ENCODE assay signal across 7 mouse cellular contexts in the genomic region with DNA sequence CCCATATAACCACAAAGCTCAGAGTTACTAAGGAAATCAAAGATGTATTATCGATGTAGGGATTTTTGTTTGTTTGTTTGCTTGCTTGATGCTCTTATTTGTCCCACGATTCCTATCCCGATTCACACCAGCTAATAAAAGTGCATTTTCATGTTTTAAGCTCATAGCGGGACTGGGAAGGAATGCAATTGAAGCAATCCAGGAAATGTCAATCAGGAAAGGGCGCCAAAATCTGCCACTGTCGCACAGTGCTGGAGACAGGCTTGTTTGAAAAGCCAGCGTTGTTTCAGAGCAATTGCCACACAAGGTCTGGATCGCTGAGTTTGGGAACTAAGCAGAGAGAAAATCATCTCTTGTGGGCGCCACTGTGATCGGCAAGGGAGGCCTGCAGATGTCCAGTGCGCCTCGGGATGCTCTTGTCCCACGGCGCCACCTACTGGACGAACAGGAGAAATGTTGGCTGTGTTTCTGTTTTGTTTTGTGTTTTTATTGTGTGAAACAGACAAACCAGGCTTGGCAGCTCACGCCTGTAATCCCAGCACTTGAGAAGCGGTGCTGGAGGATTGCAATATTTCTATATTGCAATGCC. TPM values are rescaled to one million over a fixed set of nuclear protein-coding genes. Genes with fewer than 3 reads are reported as not detected.
DNase-seq lines count a peak whose midpoint lies in the region; ATAC-seq and TF ChIP-seq lines count a peak whose summit lies in the region.

No protein-coding gene starts in this region.

- no peaks in the 10 kb centered on the region for H3K79me2 ChIP-seq in heart, adult 2 months (replicated peaks; ENCODE audit: control insufficient read depth, insufficient read depth, low read length)

- DNase-seq in adrenal gland, postnatal 14 days = peak; percentile 84
- peak; percentile 80 for DNase-seq in embryo, embryonic 9.5 days (ENCODE audit: extremely low spot score)
- peak; percentile 73 to 80 for DNase-seq in heart, adult 2 months
- peak; percentile 55 for DNase-seq in kidney, adult 9 months
- DNase-seq in spleen, adult 2 months (ENCODE audit: low read depth in 1 of 2, low spot score in 2 of 2) = peak; percentile 23 to 39

- H3K27me3 ChIP-seq in heart, adult 2 months (ENCODE audit: control insufficient read depth, insufficient read depth, low read length) = no peaks in the 10 kb centered on the region
- peaks cover 13% of the 10 kb centered on the region; the same call in 1 of the 2 replicates for H3K27me3 ChIP-seq in limb, embryonic 13.5 days
- H3K27me3 ChIP-seq in midbrain, embryonic 15.5 days (replicated peaks) = no peaks in the 10 kb centered on the region
- no peaks in the 10 kb centered on the region for H3K27me3 ChIP-seq in spleen, adult 2 months (ENCODE audit: control insufficient read depth, insufficient read depth, low read length)

- no peak overlapping the region for H3K9ac ChIP-seq in heart, adult 2 months (ENCODE audit: low read depth, low read length)
- peak overlapping the region; percentile 55 for H3K9ac ChIP-seq in limb, embryonic 13.5 days
- 0 out of 2 replicates have a peak overlapping the region, but pooled peaks have one; percentile 4 for H3K9ac ChIP-seq in midbrain, embryonic 15.5 days

- no peaks in the 10 kb centered on the region for H3K36me3 ChIP-seq in heart, adult 2 months (ENCODE audit: control insufficient read depth, insufficient read depth, low read length)
- no peaks in the 10 kb centered on the region for H3K36me3 ChIP-seq in limb, embryonic 13.5 days
- H3K36me3 ChIP-seq in midbrain, embryonic 15.5 days (replicated peaks) = no peaks in the 10 kb centered on the region
- H3K36me3 ChIP-seq in spleen, adult 2 months (ENCODE audit: control insufficient read depth, insufficient read depth, low read length) = no peaks in the 10 kb centered on the region

- peak; percentile 99; the same call in 1 of the 2 replicates for TF ChIP-seq CTCF in heart, adult 2 months (IDR thresholded peaks at IDR 0.05)
- peak; percentile 85 for TF ChIP-seq CTCF in spleen, adult 2 months (IDR thresholded peaks at IDR 0.05; ENCODE audit: extremely low read depth, insufficient read depth, insufficient read length, insufficient replicate concordance)

- H3K4me1 ChIP-seq in heart, adult 2 months (ENCODE audit: control insufficient read depth, insufficient read depth, low read length) = peaks cover 2% of the 10 kb centered on the region; the same call in 1 of the 2 replicates
- H3K4me1 ChIP-seq in limb, embryonic 13.5 days = peaks cover 33% of the 10 kb centered on the region
- H3K4me1 ChIP-seq in midbrain, embryonic 15.5 days = peaks cover 40% of the 10 kb centered on the region
- no peaks in the 10 kb centered on the region for H3K4me1 ChIP-seq in spleen, adult 2 months (ENCODE audit: control insufficient read depth, insufficient read depth, insufficient read length)

- H3K9me3 ChIP-seq in limb, embryonic 13.5 days = no peaks in the 10 kb centered on the region
- no peaks in the 10 kb centered on the region for H3K9me3 ChIP-seq in midbrain, embryonic 15.5 days

- 1% methylated on average over 17 of the region's 17 CpGs for WGBS in heart, adult 2 months
- WGBS in limb, embryonic 13.5 days = 2% methylated on average over 17 of the region's 17 CpGs
- 1% methylated on average over 17 of the region's 17 CpGs for WGBS in midbrain, embryonic 15.5 days
- WGBS in spleen, adult 2 months = 1% methylated on average over 17 of the region's 17 CpGs

- H3K4me3 ChIP-seq in heart, adult 2 months = peak overlapping the region; percentile 25; the same call in 1 of the 2 replicates
- H3K4me3 ChIP-seq in limb, embryonic 13.5 days = peak overlapping the region; percentile 40
- peak overlapping the region; percentile 22 for H3K4me3 ChIP-seq in midbrain, embryonic 15.5 days
- H3K4me3 ChIP-seq in spleen, adult 2 months (ENCODE audit: extremely low read depth, insufficient read depth, insufficient read length) = no peak overlapping the region

- TF ChIP-seq POLR2A in heart, adult 2 months (IDR thresholded peaks at IDR 0.05; ENCODE audit: insufficient read depth, low read depth, low read length) = no peak
- TF ChIP-seq POLR2A in spleen, adult 2 months (IDR thresholded peaks at IDR 0.05; ENCODE audit: low read depth, low read length) = no peak

- ATAC-seq in limb, embryonic 13.5 days (ENCODE audit: low FRiP score, low read depth) = peak; percentile 19; the same call in 1 of the 2 replicates
- no peak; the same call in 1 of the 2 replicates for ATAC-seq in midbrain, embryonic 15.5 days (replicated peaks)

- intact Hi-C loops in heart, adult 2 months (cut with DNase I) = loop anchor here (1.0 to 5.0 kb wide), 2 partner anchors 46 to 284 kb away; no protein-coding TSS in a partner anchor

- peak overlapping the region; percentile 81 for H3K4me2 ChIP-seq in limb, embryonic 13.5 days (replicated peaks)
- H3K4me2 ChIP-seq in midbrain, embryonic 15.5 days = peak overlapping the region; percentile 47

- no peak overlapping the region for H3K27ac ChIP-seq in heart, adult 2 months
- H3K27ac ChIP-seq in limb, embryonic 13.5 days = no peak overlapping the region
- peak overlapping the region; percentile 59 for H3K27ac ChIP-seq in midbrain, embryonic 15.5 days
- H3K27ac ChIP-seq in spleen, adult 2 months (ENCODE audit: insufficient read depth, low read length) = no peak overlapping the region

- TF ChIP-seq EP300 in heart, adult 2 months (IDR thresholded peaks at IDR 0.05; ENCODE audit: insufficient read depth, low read depth, low read length) = peak; percentile 75; the same call in 1 of the 2 replicates

RNA-seq across cellular contexts. Expression of gene Bcas1, which starts 26.3 kb away (rescaled TPM):
- 0.30 and 0.49 TPM in 2 replicates for total RNA-seq in adrenal gland, postnatal 14 days (2021)
- under 1 TPM; 0.14 to 0.26 TPM for total RNA-seq in heart, adult 2 months (2021)
- 0.35 and 1.1 TPM in 2 replicates for polyA plus RNA-seq in heart, adult 2 months (2012; rRNA removed)
- 0.89 and 1.1 TPM in 2 replicates for polyA plus RNA-seq in limb, embryonic 13.5 days (2015; fragmentation: Nextera tagmentation; extraction: Ambion mirVana)
- polyA plus RNA-seq in midbrain, embryonic 15.5 days (2015; fragmentation: Nextera tagmentation; extraction: Ambion mirVana) = 9.4 and 9.6 TPM in 2 replicates
- polyA plus RNA-seq in spleen, adult 2 months (2012; rRNA removed) = 0.11 and 0.35 TPM in 2 replicates

Comparison
In these comparisons a context has a peak if more than half of its experiments do, and no peak if none do; other contexts are left out.
1. DNase-seq: peak in every context shown above with its lines; median percentile 84 in adrenal gland, postnatal 14 days; 80 in embryo, embryonic 9.5 days; 76 in heart, adult 2 months; 55 in kidney, adult 9 months; 31 in spleen, adult 2 months.